ENCODE assay signal across 8 mouse cellular contexts in the genomic region with DNA sequence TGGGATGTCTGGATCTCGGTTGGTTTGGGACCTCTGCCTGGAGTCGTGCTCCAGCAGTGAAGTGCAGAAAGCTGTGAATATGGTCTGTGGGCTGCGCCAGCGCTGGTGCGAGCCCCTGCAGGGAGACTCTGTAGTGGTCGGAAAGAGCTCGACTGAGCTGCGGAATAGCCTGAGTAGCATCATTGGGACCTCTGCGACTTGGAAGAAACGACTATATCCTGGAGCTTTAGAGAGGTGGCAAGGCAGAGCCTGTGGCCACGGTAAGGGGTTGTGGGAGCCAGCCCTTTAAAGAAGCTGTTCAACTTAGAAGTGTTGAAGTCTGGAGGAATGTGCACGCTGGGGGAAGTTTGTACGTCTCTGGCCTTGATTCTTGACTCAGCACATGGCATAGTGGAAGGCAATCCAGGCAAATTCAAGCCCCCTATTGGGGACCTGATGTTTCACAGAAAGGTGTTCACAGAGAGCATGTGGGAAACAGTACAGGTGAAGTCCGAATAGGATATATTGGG. TPM values are rescaled to one million over a fixed set of nuclear protein-coding genes. Genes with fewer than 3 reads are reported as not detected.
DNase-seq lines count a peak whose midpoint lies in the region; ATAC-seq and TF ChIP-seq lines count a peak whose summit lies in the region.

No protein-coding gene starts in this region.

- no peak for ATAC-seq in CD4-positive, CD25-positive, alpha-beta regulatory T cell, adult 4 months
- ATAC-seq in limb, embryonic 15.5 days (ENCODE audit: insufficient number of reproducible peaks, low FRiP score, low TSS enrichment, low read depth) = no peak

- H3K27me3 ChIP-seq in spleen, adult 2 months (ENCODE audit: control insufficient read depth, insufficient read depth, low read length) = no peaks in the 10 kb centered on the region
- no peaks in the 10 kb centered on the region for H3K27me3 ChIP-seq in limb, embryonic 15.5 days

- 3% methylated on average over 14 of the region's 14 CpGs for WGBS in spleen, adult 2 months
- WGBS in limb, embryonic 15.5 days = 2% methylated on average over 14 of the region's 14 CpGs

- DNase-seq in CD4-positive, CD25-positive, alpha-beta regulatory T cell, adult 2 months (ENCODE audit: low read depth, low spot score) = peak; percentile 35
- no peak for DNase-seq in spleen, adult 2 months (ENCODE audit: low read depth in 1 of 2, low spot score in 2 of 2)
- DNase-seq in spleen, adult 18-20 months = no peak
- peak; percentile 57 for DNase-seq in yolk sac, embryonic 10.5 days (ENCODE audit: low spot score)
- no peak for DNase-seq in ovary, postnatal 14 days (ENCODE audit: low spot score)
- DNase-seq in cerebellum, adult 9-10 months = no peak

- peak overlapping the region; percentile 45 for H3K27ac ChIP-seq in spleen, adult 2 months (ENCODE audit: insufficient read depth, low read length)
- H3K27ac ChIP-seq in limb, embryonic 15.5 days = peak overlapping the region; percentile 96

- no peak for TF ChIP-seq CTCF in spleen, adult 2 months (IDR thresholded peaks at IDR 0.05; ENCODE audit: extremely low read depth, insufficient read depth, insufficient read length, insufficient replicate concordance)

- peaks cover 2% of the 10 kb centered on the region; the same call in 1 of the 2 replicates for H3K4me1 ChIP-seq in spleen, adult 2 months (ENCODE audit: control insufficient read depth, insufficient read depth, insufficient read length)
- peaks cover 24% of the 10 kb centered on the region for H3K4me1 ChIP-seq in limb, embryonic 15.5 days

- no peaks in the 10 kb centered on the region for H3K36me3 ChIP-seq in spleen, adult 2 months (ENCODE audit: control insufficient read depth, insufficient read depth, low read length)
- H3K36me3 ChIP-seq in limb, embryonic 15.5 days = peaks cover 26% of the 10 kb centered on the region

- TF ChIP-seq POLR2A in spleen, adult 2 months (IDR thresholded peaks at IDR 0.05; ENCODE audit: low read depth, low read length) = no peak

- H3K4me2 ChIP-seq in limb, embryonic 15.5 days = peak overlapping the region; percentile 72

- H3K9me3 ChIP-seq in limb, embryonic 15.5 days = no peaks in the 10 kb centered on the region

- H3K9ac ChIP-seq in limb, embryonic 15.5 days = peak overlapping the region; percentile 55

- H3K4me3 ChIP-seq in spleen, adult 2 months (ENCODE audit: extremely low read depth, insufficient read depth, insufficient read length) = peak overlapping the region; percentile 72; the same call in 1 of the 2 replicates
- peak overlapping the region; percentile 88 for H3K4me3 ChIP-seq in limb, embryonic 15.5 days

RNA-seq across cellular contexts. Expression of a gene that starts 2.8 kb away (rescaled TPM):
- polyA plus RNA-seq in CD4-positive, CD25-positive, alpha-beta regulatory T cell, adult 4 months (2017; shearing (Covaris generic)) = 10 to 100 TPM; 39.5 to 42.6 TPM
- 23.0 and 27.4 TPM in 2 replicates for polyA plus RNA-seq in spleen, adult 2 months (2012; rRNA removed)
- 80.6 and 81.7 TPM in 2 replicates for polyA plus RNA-seq in limb, embryonic 15.5 days (2015; fragmentation: Nextera tagmentation; extraction: Ambion mirVana)

RNA-seq across cellular contexts. Expression of a gene that starts 20.7 kb away (rescaled TPM):
- 10 to 100 TPM; 45.0 to 60.3 TPM for polyA plus RNA-seq in CD4-positive, CD25-positive, alpha-beta regulatory T cell, adult 4 months (2017; shearing (Covaris generic))
- 98.1 and 155 TPM in 2 replicates for polyA plus RNA-seq in spleen, adult 2 months (2012; rRNA removed)
- polyA plus RNA-seq in limb, embryonic 15.5 days (2015; fragmentation: Nextera tagmentation; extraction: Ambion mirVana) = 63.3 and 64.5 TPM in 2 replicates

RNA-seq across cellular contexts. Expression of a gene that starts 22.2 kb away (rescaled TPM):
- polyA plus RNA-seq in CD4-positive, CD25-positive, alpha-beta regulatory T cell, adult 4 months (2017; shearing (Covaris generic)) = 1 to 10 TPM; 8.1 to 9.1 TPM
- 66.0 and 78.5 TPM in 2 replicates for polyA plus RNA-seq in spleen, adult 2 months (2012; rRNA removed)
- polyA plus RNA-seq in limb, embryonic 15.5 days (2015; fragmentation: Nextera tagmentation; extraction: Ambion mirVana) = 13.5 and 13.8 TPM in 2 replicates

RNA-seq across cellular contexts. Expression of a gene that starts 35.8 kb away (rescaled TPM):
- 1 to 10 TPM; 2.0 to 2.6 TPM for polyA plus RNA-seq in CD4-positive, CD25-positive, alpha-beta regulatory T cell, adult 4 months (2017; shearing (Covaris generic))
- 90.0 and 115 TPM in 2 replicates for polyA plus RNA-seq in spleen, adult 2 months (2012; rRNA removed)
- 5.6 and 6.0 TPM in 2 replicates for polyA plus RNA-seq in limb, embryonic 15.5 days (2015; fragmentation: Nextera tagmentation; extraction: Ambion mirVana)

RNA-seq across cellular contexts. Expression of a gene that starts 57.4 kb away (rescaled TPM):
- polyA plus RNA-seq in CD4-positive, CD25-positive, alpha-beta regulatory T cell, adult 4 months (2017; shearing (Covaris generic)) = 10 to 100 TPM; 24.3 to 28.6 TPM
- 4.5 TPM in 2 replicates for polyA plus RNA-seq in spleen, adult 2 months (2012; rRNA removed)
- polyA plus RNA-seq in limb, embryonic 15.5 days (2015; fragmentation: Nextera tagmentation; extraction: Ambion mirVana) = 3.8 and 5.5 TPM in 2 replicates

Comparison
In these comparisons a context has a peak if more than half of its experiments do, and no peak if none do; other contexts are left out.
1. DNase-seq: peak in CD4-positive, CD25-positive, alpha-beta regulatory T cell, adult 2 months (single experiment) and yolk sac, embryonic 10.5 days (single experiment); none in spleen, adult 2 months (0 of 2), spleen, adult 18-20 months (0 of 2), ovary, postnatal 14 days (single experiment) and cerebellum, adult 9-10 months (single experiment).